Mouse (Mus musculus): ENCODE data around the gene Gbp5.
A peak's percentile ranks its signal among the peaks of the same experiment; 100 is the strongest.
"Not testable (repeated sequence)": the region's sequence is repeated elsewhere in the genome, so short reads cannot be mapped to it uniquely, and the experiment has no call there.

Gene Gbp5

GRCm38 (mm10) chr3:142542776-142543175, 49.0 kb downstream of the Gbp5 start:
- not testable (repeated sequence) for DNase-seq (ENCODE audit: low read depth)

GRCm38 (mm10) chr3:142546690-142547089, 52.9 kb downstream of the Gbp5 start:
- DNase-seq (ENCODE audit: low read depth), result peak; percentile 73

- peak; percentile 77 for DNase-seq (ENCODE audit: low read depth)
Measured at GRCm38 (mm10) chr3:142550052-142550676, 56.4 kb downstream of the Gbp5 start.

- no peak for DNase-seq (ENCODE audit: low read depth)
Measured at GRCm38 (mm10) chr3:142554601-142555000, 60.8 kb downstream of the Gbp5 start.

GRCm38 (mm10) chr3:142555623-142556022, 61.8 kb downstream of the Gbp5 start:
- DNase-seq (ENCODE audit: low read depth), result no peak

GRCm38 (mm10) chr3:142559632-142560228, 66.0 kb downstream of the Gbp5 start, which contains the start of gene Gbp3:
Gbp3 (plus strand) TSS chr3:142560026.
- peak; percentile 71 for DNase-seq (ENCODE audit: low read depth)

GRCm38 (mm10) chr3:142560296-142560948, 66.6 kb downstream of the Gbp5 start:
- peak; percentile 96 for DNase-seq (ENCODE audit: low read depth)

GRCm38 (mm10) chr3:142561045-142561646, 67.4 kb downstream of the Gbp5 start:
- peak; percentile 73 for DNase-seq (ENCODE audit: low read depth)

GRCm38 (mm10) chr3:142561666-142562065, 67.9 kb downstream of the Gbp5 start:
- DNase-seq (ENCODE audit: low read depth), result peak; percentile 57

GRCm38 (mm10) chr3:142567490-142567889, 73.7 kb downstream of the Gbp5 start:
- not testable (repeated sequence) for DNase-seq (ENCODE audit: low read depth)

GRCm38 (mm10) chr3:142570738-142571137, 77.0 kb downstream of the Gbp5 start:
- DNase-seq (ENCODE audit: low read depth), result no peak

Data from induced T-regulatory cell, adult 2 months (primary cell).